Mouse (Mus musculus) 416B (cell line): Measurements from ENCODE around the gene Stx3.

Experiments used
- DNase-seq: peaks from one replicate; pipeline ENCODE4 v3.0.0; 2011; ENCODE audit warnings: low read depth

The Stx3 gene

GRCm38 (mm10) chr19:11725915-11726314, 93.3 kb downstream of the Stx3 start:
- no peak for DNase-seq
